Mouse (Mus musculus) liver, postnatal 0 days (tissue): ENCODE measurements at regions not wholly inside any gene's neighbourhood (a gene's known extent, or its start where the extent isn't known, plus 50 kb on each side); places are given as distances from the start of the nearest gene placed in this dataset.

Experiments
- CTCF ChIP-seq: sonication (generic); IDR thresholded peaks from 2 replicates; pipeline ENCODE4 v1.5.1; 2016; ENCODE audit warnings: antibody characterized with exemption, low read depth
- EP300 ChIP-seq: IDR thresholded peaks from 2 replicates; pipeline ENCODE4 v1.6.1; 2016; ENCODE audit warnings: antibody characterized with exemption, low read depth, mild to moderate bottlenecking

DNA sequence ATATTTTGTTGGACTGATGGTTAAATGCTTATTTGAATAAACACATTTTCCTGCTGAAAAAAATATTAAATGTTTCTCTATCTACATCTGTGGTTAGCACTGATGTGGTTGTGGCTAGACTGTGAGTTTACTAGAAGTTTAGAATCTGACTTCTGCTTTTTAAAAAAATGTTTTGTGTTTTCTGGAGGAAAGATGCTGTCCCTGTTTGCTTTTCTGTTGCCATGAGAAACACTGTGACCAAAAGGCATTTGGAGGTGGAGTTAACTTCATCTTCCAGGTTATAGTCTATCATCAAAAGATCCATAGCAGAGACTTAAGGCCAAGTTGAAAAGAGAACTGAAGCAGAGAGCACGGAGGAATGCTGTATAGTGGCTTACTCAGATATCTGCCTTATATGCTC lies 594.4 kb downstream of the Ofcc1 start:
- no peak for TF ChIP-seq EP300
- no peak for TF ChIP-seq CTCF
